Mouse (Mus musculus) liver, embryonic 11.5 days (tissue): ENCODE data around the gene Akap13. TPM values are rescaled to one million over a fixed set of nuclear protein-coding genes. Genes with fewer than 3 reads are reported as not detected.
A peak's percentile ranks its signal among the peaks of the same experiment; 100 is the strongest.

Source experiments
- ATAC-seq: fragments of 200-750 bp; cut with Nextera tagmentation; replicated peaks from 2 replicates; pipeline ENCODE4 v1.8.0; 2017; ENCODE audit warnings: moderate number of reproducible peaks, mild to moderate bottlenecking, moderate TSS enrichment, moderate library complexity; ENCODE audit not compliant: low FRiP score
- DNase-seq: peaks from one replicate; pipeline ENCODE4 v3.0.0-alpha.2; 2017; ENCODE audit warnings: low spot score
- H3K27ac ChIP-seq: fragments of 300-500 bp; sonication (generic); 2 replicates; pipeline ENCODE4 v1.5.1; 2014; ENCODE audit warnings: mild to moderate bottlenecking, low read depth, low read length, control low read depth
- H3K27me3 ChIP-seq: fragments of 300-500 bp; sonication (generic); replicated peaks from 2 replicates; pipeline ENCODE4 v1.6.1; 2014; ENCODE audit warnings: low read length, mixed read lengths; ENCODE audit not compliant: control insufficient read depth, insufficient read depth
- H3K36me3 ChIP-seq: fragments of 300-500 bp; sonication (generic); 2 replicates; pipeline ENCODE4 v1.6.1; 2014; ENCODE audit warnings: mild to moderate bottlenecking, low read length, moderate library complexity, mixed read lengths; ENCODE audit not compliant: control insufficient read depth, insufficient read depth
- H3K4me1 ChIP-seq: fragments of 300-500 bp; sonication (generic); replicated peaks from 2 replicates; pipeline ENCODE4 v1.6.1; 2014; ENCODE audit warnings: low read length, mixed read lengths; ENCODE audit not compliant: control insufficient read depth, insufficient read depth
- H3K4me2 ChIP-seq: fragments of 300-500 bp; sonication (generic); 2 replicates; pipeline ENCODE4 v1.6.1; 2014; ENCODE audit warnings: mild to moderate bottlenecking, control low read depth, moderate library complexity
- H3K4me3 ChIP-seq: fragments of 300-500 bp; sonication (generic); 2 replicates; pipeline ENCODE4 v1.5.1; 2014; ENCODE audit warnings: low read depth, low read length, control low read depth
- H3K9ac ChIP-seq: fragments of 300-500 bp; sonication (generic); 2 replicates; pipeline ENCODE4 v1.6.1; 2014; ENCODE audit warnings: low read depth, low read length, control low read depth
- H3K9me3 ChIP-seq: fragments of 300-500 bp; sonication (generic); 2 replicates; pipeline ENCODE4 v1.6.1; 2016; ENCODE audit warnings: low read length, inconsistent platforms, mixed read lengths; ENCODE audit not compliant: control insufficient read depth
- WGBS: fragments of 180-500 bp; shearing (Covaris S2); extraction: QIAGEN DNeasy Blood & Tissue Kit; methylation state at CpG from one replicate; pipeline ENCODE4 v1.1.7; 2014; 5-methylcytosine and 5-hydroxymethylcytosine counted together
- polyA plus RNA-seq: library from polyadenylated mRNA; unstranded; fragments of >200 nt; fragmentation: Nextera tagmentation; extraction: Ambion mirVana; gene quantifications from 2 replicates; pipeline ENCODE4 v1.2.1, GENCODE M21; 2014

The Akap13 gene
- polyA plus RNA-seq, 1 experiment from 2014 or later, result 30.7 TPM

DNA sequence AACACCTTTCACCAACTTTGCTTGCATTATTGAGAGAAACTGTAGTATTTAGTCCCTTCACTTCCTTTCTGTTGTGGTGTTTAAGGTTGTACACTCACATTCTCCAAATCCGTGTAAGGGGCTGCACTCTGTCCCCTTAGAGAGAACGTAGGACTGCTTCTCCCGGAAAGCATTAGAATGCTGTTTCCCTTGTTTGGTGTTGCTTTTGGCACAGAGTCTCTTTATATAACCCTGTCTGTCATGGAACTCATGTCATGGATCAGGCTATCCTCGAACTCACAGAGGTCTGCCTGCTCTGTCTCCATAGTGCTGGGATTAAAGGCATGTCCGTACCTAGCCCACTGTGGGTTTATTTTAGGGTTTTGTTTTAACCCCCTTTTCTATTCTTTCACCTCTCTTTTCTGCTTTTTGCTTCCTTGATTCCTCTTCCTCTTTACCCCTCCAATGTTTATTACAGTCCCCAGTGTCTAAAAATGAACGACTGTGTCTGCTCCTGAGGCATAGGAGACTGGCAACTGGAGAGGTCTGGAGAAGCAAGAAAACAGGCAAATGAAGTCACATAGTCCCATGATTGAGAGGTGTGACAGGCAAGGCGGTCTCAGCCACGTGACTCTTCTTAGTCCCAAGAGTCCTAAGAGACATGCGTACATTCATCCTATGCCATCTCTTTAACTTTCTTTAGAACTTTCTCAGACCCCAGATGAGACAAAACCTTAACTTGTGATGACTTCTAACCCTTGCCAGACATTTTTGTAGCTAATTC is 186.3 kb downstream of the Akap13 start:
- peak overlapping the region; percentile 63 for H3K4me2 ChIP-seq
- DNase-seq (no peak), ATAC-seq (no peak)
- no peak overlapping the region for H3K9ac ChIP-seq
- H3K4me3 ChIP-seq, result no peak overlapping the region
- no peaks in the 10 kb centered on the region for H3K27me3 ChIP-seq
- WGBS, result 58% methylated on average over 9 of the region's 9 CpGs
- no peak overlapping the region for H3K27ac ChIP-seq
- H3K9me3 ChIP-seq, result no peaks in the 10 kb centered on the region
- H3K36me3 ChIP-seq, result no peaks in the 10 kb centered on the region
- H3K4me1 ChIP-seq, result peaks cover 15% of the 10 kb centered on the region

- Histone ChIP-seq H3K4me3 (no peak overlapping the region; the same call in 1 of the 2 replicates), H3K9me3 (no peaks in the 10 kb centered on the region), H3K9ac (no peak overlapping the region), H3K36me3 (no peaks in the 10 kb centered on the region), H3K4me2 (peak overlapping the region; percentile 63), H3K27me3 (no peaks in the 10 kb centered on the region), H3K4me1 (peaks cover 15% of the 10 kb centered on the region), H3K27ac (no peak overlapping the region)
- DNase-seq (peak; percentile 49), ATAC-seq (peak; percentile 76)
- WGBS, result 14% methylated on average over 9 of the region's 9 CpGs
Measured at GRCm38 (mm10) chr7:75642178-75642777, 186.9 kb downstream of the Akap13 start.

DNA sequence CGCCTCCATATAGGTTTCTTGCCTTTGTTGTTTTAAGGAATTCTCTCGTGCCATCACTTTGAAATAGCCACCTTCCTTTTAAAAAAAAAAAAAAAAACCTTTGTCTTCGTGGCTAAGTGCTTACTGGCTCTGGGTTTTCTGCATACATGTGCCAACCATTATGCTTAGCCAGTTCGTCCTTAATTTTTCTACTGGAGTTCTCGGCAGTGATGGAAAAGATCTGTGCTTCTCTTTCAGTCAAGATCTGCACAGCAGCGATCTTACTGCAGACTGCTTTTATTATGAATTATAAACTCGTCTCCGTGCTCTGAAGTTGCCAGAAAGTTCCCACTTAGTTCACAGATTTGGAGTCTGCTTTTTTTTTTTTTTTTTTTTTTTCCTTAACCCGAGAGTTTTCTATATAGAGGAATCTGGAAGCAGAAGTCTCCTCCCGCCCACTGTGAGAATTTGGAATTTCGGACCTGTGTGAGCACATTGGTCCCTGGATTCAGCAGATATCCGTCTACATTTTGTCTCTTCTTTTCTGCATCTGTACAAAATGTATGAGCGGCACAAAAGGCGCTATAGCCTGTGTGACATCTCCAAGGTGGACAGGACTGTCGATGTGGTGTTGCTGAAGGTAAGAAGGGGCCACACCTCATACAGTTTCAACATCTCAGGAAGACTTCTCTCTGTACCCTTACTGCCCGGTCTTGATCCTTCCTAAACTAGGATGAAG is 187.7 kb downstream of the Akap13 start:
- Histone ChIP-seq H3K9me3 (no peaks in the 10 kb centered on the region), H3K4me2 (peak overlapping the region; percentile 63), H3K27me3 (no peaks in the 10 kb centered on the region), H3K4me3 (no peak overlapping the region), H3K27ac (no peak overlapping the region), H3K36me3 (no peaks in the 10 kb centered on the region), H3K9ac (no peak overlapping the region), H3K4me1 (peaks cover 16% of the 10 kb centered on the region)
- ATAC-seq (no peak), DNase-seq (no peak)
- WGBS, result 63% methylated on average over 16 of the region's 16 CpGs

- Histone ChIP-seq H3K4me3 (no peak overlapping the region), H3K27me3 (no peaks in the 10 kb centered on the region), H3K4me1 (peaks cover 18% of the 10 kb centered on the region), H3K9ac (no peak overlapping the region), H3K27ac (no peak overlapping the region), H3K36me3 (no peaks in the 10 kb centered on the region), H3K4me2 (no peak overlapping the region), H3K9me3 (no peaks in the 10 kb centered on the region)
- no peak for ATAC-seq
- DNase-seq, result no peak
- 68% methylated on average over 4 of the region's 4 CpGs for WGBS
Measured at GRCm38 (mm10) chr7:75643986-75644385, 188.7 kb downstream of the Akap13 start.

- H3K4me1 ChIP-seq, result peaks cover 18% of the 10 kb centered on the region
- no peak for ATAC-seq
- no peak overlapping the region for H3K9ac ChIP-seq
- no peaks in the 10 kb centered on the region for H3K9me3 ChIP-seq
- no peaks in the 10 kb centered on the region for H3K27me3 ChIP-seq
- H3K27ac ChIP-seq, result no peak overlapping the region
- no peak overlapping the region for H3K4me2 ChIP-seq
- 54% methylated on average over 2 of the region's 2 CpGs for WGBS
- H3K36me3 ChIP-seq, result no peaks in the 10 kb centered on the region
- no peak overlapping the region for H3K4me3 ChIP-seq
- DNase-seq, result no peak
Measured at GRCm38 (mm10) chr7:75644585-75644984, 189.3 kb downstream of the Akap13 start.

GRCm38 (mm10) chr7:75645156-75645933 is 190.0 kb downstream of the Akap13 start:
- H3K27ac ChIP-seq, result no peak overlapping the region
- H3K36me3 ChIP-seq, result no peaks in the 10 kb centered on the region
- 59% methylated on average over 5 of the region's 5 CpGs for WGBS
- H3K9me3 ChIP-seq, result no peaks in the 10 kb centered on the region
- H3K4me1 ChIP-seq, result peaks cover 14% of the 10 kb centered on the region
- no peak overlapping the region for H3K9ac ChIP-seq
- no peak for ATAC-seq
- DNase-seq, result no peak
- H3K27me3 ChIP-seq, result no peaks in the 10 kb centered on the region
- H3K4me3 ChIP-seq, result no peak overlapping the region
- H3K4me2 ChIP-seq, result no peak overlapping the region

DNA sequence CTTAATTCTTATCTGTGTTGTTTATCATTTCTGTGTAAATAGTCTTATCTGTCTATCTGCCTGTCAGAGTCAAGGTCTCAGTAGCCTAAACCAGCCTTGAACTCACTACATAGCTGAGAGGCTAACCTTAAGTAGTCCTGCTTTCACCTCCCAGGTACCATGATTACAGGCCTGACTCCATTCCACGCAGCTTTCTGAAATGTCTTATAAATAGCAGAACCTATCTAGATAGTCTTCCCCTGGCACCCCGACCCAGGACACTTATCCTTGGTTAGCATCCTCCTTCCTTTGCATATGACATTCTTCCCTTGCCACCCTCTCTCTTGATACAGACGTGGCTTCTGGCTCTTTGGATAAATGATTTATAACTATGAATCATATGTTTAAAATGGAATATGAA is 192.7 kb downstream of the Akap13 start:
- no peak overlapping the region for H3K4me2 ChIP-seq
- no peak overlapping the region for H3K4me3 ChIP-seq
- peaks cover 5% of the 10 kb centered on the region; the same call in 1 of the 2 replicates for H3K4me1 ChIP-seq
- ATAC-seq, result no peak
- 79% methylated on average over 3 of the region's 3 CpGs for WGBS
- no peaks in the 10 kb centered on the region for H3K27me3 ChIP-seq
- no peak overlapping the region for H3K9ac ChIP-seq
- H3K9me3 ChIP-seq, result no peaks in the 10 kb centered on the region
- H3K27ac ChIP-seq, result no peak overlapping the region
- no peaks in the 10 kb centered on the region for H3K36me3 ChIP-seq
- no peak for DNase-seq

- no peak overlapping the region for H3K27ac ChIP-seq
- no peak for ATAC-seq
- H3K27me3 ChIP-seq, result no peaks in the 10 kb centered on the region
- no peak overlapping the region for H3K9ac ChIP-seq
- no peak overlapping the region for H3K4me2 ChIP-seq
- no peaks in the 10 kb centered on the region for H3K9me3 ChIP-seq
- H3K4me3 ChIP-seq, result no peak overlapping the region
- no peaks in the 10 kb centered on the region for H3K36me3 ChIP-seq
- DNase-seq, result no peak
- 56% methylated on average over 4 of the region's 4 CpGs for WGBS
- H3K4me1 ChIP-seq, result peaks cover 7% of the 10 kb centered on the region; the same call in 1 of the 2 replicates
Measured at GRCm38 (mm10) chr7:75648961-75649360, 193.6 kb downstream of the Akap13 start.
